Mouse (Mus musculus): ENCODE results near the gene Rxfp2.

The Rxfp2 gene

GRCm38 (mm10) chr5:150036286-150036685 is 17.8 kb downstream of the Rxfp2 start:
- in situ Hi-C loops (cut with MboI; ENCODE audit: unreplicated experiment in 2 of 2) = no loop called here

GRCm38 (mm10) chr5:150036918-150037317 is 18.4 kb downstream of the Rxfp2 start:
- in situ Hi-C loops (cut with MboI; ENCODE audit: unreplicated experiment in 2 of 2) = no loop called here

GRCm38 (mm10) chr5:150044533-150044932 is 26.1 kb downstream of the Rxfp2 start:
- in situ Hi-C loops (cut with MboI; ENCODE audit: unreplicated experiment in 2 of 2) = no loop called here

DNA sequence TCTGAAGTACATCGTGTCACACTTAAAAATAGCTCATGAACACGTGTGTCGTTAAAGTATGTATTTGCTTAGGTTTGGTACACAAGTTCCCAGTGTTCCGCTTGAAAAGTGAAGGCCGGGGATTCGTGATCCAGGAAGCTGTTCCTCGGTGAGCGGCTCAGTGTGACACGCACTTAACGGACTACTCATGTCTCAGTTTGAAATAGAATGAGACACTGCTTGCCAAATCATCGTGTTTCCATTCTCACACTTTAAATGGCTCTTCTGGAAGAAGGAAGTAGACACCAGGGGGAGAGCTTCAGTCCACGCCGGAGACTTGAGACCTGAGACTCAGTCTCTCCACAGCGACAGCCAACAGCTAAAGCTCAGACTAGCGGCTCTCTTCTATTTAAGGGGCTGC is 28.0 kb downstream of the Rxfp2 start:
- in situ Hi-C loops (cut with MboI; ENCODE audit: unreplicated experiment in 2 of 2) = no loop called here

GRCm38 (mm10) chr5:150049946-150050345 is 31.5 kb downstream of the Rxfp2 start:
- in situ Hi-C loops (cut with MboI; ENCODE audit: unreplicated experiment in 2 of 2) = no loop called here

- in situ Hi-C loops (cut with MboI; ENCODE audit: unreplicated experiment in 2 of 2) = no loop called here
These were observed 33.4 kb downstream of the Rxfp2 start for GRCm38 (mm10) chr5:150051828-150052227.

GRCm38 (mm10) chr5:150053294-150053693 is 34.8 kb downstream of the Rxfp2 start:
- in situ Hi-C loops (cut with MboI; ENCODE audit: unreplicated experiment in 2 of 2) = no loop called here

DNA sequence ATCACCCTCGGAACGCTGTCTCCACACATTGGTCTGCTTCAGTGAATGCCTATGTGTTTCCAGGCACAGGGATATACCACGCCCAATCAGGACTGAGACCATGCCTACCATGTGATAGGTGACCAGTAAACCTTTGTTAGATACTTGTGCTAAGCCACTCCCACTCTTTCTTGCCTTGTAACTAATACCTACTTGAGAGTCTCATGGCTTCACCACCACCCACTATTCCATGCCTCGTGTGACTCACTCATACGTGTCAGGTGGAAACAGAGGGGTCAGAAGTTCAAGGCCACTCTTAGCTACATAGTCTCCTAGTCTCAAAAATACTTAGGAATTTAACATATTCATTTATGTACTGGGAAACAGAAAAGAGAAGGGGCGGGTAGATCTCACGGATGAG is 35.5 kb downstream of the Rxfp2 start:
- in situ Hi-C loops (cut with MboI; ENCODE audit: unreplicated experiment in 2 of 2) = no loop called here

DNA sequence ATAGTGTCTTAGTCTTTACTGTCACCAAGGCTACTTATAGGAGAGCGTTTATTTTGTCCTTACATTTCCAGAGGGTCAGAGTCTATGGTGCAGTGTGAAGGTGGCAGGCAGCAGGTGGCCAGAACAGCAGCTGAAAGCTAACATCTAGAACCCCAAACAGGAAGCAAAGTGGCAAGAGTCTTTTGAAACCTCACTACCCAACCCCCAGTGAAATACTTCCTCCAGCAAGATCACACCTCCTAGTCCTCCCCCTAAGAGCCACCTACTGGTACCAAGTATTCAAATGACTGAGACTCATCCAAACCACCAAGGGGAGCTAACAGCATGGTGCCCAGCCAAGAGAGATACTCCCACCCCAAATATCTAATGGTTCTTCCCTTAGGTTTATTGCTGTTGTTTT is 36.8 kb downstream of the Rxfp2 start:
- in situ Hi-C loops (cut with MboI; ENCODE audit: unreplicated experiment in 2 of 2) = no loop called here

GRCm38 (mm10) chr5:150056056-150056455 is 37.6 kb downstream of the Rxfp2 start:
- in situ Hi-C loops (cut with MboI; ENCODE audit: unreplicated experiment in 2 of 2) = no loop called here

- in situ Hi-C loops (cut with MboI; ENCODE audit: unreplicated experiment in 2 of 2) = no loop called here
These were observed 40.4 kb downstream of the Rxfp2 start for GRCm38 (mm10) chr5:150058845-150059244.

DNA sequence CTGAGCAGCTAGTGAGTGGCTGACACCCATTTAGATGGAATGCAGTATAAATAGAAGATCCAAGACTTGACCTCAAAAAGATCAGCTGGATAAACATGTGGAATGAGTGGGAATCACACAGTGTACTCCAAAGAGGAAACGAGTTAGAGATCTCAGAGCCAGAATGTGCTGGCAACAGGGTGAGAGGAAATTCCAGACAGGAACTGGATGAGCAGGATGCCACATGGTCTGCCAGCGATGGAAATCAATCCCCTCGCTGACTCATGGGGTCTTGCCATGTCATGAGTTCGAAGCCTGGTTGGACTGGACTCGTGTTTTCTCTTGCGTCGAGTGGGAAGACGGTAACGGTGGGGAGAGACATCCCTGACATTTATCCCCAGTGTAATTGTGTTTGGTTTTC is 41.0 kb downstream of the Rxfp2 start:
- in situ Hi-C loops (cut with MboI; ENCODE audit: unreplicated experiment in 2 of 2) = no loop called here

GRCm38 (mm10) chr5:150061086-150061485 is 42.6 kb downstream of the Rxfp2 start:
- in situ Hi-C loops (cut with MboI; ENCODE audit: unreplicated experiment in 2 of 2) = no loop called here

DNA sequence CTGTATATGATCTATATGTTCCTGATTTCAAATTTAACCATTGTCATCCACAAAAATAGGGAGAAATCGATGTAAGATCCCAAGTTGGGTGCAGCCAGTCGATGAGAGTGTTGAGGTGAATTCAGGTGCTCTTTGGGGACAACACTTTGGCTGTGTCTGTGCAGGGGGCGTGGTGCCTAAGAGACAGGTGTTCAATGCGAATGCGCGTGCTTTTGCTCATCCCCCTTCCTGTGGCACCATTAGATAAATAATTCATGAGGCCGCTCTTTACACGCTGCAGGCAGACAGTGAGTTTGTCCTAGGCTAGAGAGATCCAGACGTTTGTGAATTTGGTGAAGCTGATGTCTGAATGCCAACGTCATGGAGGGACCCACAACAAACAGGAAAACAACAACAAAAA is 45.8 kb downstream of the Rxfp2 start:
- in situ Hi-C loops (cut with MboI; ENCODE audit: unreplicated experiment in 2 of 2) = no loop called here

DNA sequence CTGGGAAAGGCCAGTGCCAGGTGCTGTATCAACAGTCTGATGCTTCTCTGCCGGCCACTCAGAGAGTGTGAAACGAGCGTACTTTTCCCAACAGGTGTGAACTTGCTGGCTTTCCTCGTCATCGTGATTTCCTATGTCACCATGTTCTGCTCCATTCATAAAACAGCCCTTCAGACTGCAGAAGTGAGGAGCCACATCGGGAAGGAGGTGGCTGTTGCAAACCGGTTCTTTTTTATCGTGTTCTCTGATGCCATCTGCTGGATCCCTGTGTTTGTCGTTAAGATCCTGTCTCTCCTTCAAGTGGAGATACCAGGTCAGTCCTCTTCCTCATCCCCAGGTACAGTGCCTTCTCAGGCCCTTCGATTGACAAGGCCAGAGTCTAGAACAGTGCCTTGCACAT is 51.6 kb downstream of the Rxfp2 start:
- in situ Hi-C loops (cut with MboI; ENCODE audit: unreplicated experiment in 2 of 2) = no loop called here

- in situ Hi-C loops (cut with MboI; ENCODE audit: unreplicated experiment in 2 of 2) = no loop called here
These were observed 53.3 kb downstream of the Rxfp2 start for GRCm38 (mm10) chr5:150071738-150072137.

DNA sequence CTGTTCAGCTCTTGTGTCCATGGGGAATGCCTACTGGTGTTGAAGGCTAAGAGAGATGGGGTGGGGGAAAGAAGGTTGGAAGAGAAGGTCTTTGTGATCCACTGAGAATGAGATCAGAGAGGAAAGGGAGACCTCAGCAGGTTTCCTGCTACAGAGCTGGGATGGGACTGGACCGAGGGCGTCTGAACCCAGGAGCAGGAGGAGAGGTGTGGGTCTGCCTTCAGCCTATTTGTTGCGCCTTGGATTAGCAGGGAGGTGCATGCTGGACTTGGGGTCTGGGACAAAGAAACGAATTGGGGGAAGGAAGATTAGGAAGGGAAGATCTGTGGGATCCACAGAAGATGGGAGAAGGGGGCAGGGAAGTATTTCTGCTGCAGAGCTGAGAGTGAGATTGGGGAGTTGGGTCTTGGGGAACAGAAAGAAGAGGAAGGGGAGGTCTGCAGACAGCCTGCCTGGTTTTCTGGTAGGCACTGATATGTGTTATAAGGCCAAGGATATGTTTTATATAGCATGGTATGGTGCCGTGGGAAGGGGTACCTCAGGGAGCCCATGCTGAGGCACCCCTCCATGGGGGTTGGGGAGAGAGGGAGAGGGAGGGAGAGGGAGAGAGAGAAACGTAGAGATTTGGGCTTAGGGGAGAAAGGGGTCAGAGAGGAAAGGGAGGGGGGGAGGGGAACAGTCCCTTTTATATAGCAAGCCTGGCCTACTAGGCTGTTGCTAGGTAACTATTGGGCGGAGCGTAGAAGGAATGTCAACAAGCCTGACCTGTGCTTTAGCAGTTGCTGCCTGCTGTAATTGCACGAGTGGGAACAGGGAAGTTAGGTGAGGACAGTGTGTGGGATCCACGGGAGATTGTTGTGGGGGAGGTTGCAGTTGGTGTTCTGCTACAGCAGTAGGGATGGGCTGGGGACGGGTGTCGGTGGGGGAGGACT is 61.7 kb downstream of the Rxfp2 start:
- in situ Hi-C loops (cut with MboI; ENCODE audit: unreplicated experiment in 2 of 2) = no loop called here

DNA sequence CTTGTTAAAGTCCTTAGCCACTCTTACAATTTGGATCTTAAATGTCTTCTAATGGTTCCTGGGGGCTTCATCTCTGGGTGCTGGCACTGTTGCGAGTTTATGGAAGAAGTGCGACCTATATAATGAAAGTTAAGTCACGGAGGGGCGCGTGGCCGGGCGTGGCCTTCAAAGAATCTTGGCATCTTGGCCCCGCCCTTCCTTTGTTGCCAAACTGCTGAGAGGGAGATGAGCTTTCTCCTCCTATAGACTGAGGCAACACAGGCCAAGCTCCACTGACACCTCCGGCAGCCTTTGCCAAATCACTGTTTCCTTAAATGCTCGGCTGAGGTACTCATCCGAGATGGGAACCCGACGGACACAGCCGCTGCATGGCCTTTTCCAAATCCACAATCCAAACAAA is 64.2 kb downstream of the Rxfp2 start:
- in situ Hi-C loops (cut with MboI; ENCODE audit: unreplicated experiment in 2 of 2) = no loop called here

GRCm38 (mm10) chr5:150083190-150083589 is 64.7 kb downstream of the Rxfp2 start:
- in situ Hi-C loops (cut with MboI; ENCODE audit: unreplicated experiment in 2 of 2) = no loop called here

DNA sequence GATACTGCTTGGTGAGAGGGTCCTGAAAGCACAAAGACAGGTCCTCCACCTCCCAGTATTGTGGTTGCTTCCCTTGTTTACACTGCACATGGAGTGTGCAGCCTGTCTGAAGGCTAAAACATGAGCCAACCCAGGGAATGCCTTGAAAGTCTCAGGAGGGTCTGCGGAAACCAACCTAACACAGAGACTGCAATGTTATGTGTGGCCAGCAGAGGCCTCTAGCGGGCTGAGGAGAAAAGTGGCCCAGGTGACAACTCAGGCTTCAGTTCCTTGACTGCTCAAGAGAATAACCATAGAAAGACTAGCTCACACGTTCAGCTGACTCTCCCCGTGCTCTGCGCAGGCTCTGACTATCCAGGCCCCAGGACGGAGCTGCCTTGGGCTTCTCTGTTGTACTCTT is 79.1 kb downstream of the Rxfp2 start:
- in situ Hi-C loops (cut with MboI; ENCODE audit: unreplicated experiment in 2 of 2) = no loop called here

- in situ Hi-C loops (cut with MboI; ENCODE audit: unreplicated experiment in 2 of 2) = no loop called here
These were observed 80.3 kb downstream of the Rxfp2 start for GRCm38 (mm10) chr5:150098754-150099153.

DNA sequence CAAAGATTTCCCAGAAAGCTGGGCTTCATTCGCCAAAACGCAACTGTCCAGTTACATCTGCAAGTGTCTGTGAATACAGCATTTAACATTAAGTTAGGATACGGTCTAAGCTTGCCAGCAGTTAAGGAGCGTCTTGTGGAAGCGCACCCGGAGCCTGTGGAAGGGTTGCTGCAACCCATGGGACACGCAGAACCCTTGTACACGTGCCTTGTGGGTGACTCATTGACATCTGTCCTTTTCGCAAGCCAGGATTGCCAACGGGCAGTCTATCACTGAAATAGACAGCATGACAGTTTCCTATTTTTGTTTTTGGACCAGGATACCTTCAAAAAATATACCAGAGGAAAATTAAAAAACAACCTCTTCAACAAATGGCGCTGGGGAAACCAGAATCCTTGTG is 83.3 kb downstream of the Rxfp2 start:
- in situ Hi-C loops (cut with MboI; ENCODE audit: unreplicated experiment in 2 of 2) = no loop called here

DNA sequence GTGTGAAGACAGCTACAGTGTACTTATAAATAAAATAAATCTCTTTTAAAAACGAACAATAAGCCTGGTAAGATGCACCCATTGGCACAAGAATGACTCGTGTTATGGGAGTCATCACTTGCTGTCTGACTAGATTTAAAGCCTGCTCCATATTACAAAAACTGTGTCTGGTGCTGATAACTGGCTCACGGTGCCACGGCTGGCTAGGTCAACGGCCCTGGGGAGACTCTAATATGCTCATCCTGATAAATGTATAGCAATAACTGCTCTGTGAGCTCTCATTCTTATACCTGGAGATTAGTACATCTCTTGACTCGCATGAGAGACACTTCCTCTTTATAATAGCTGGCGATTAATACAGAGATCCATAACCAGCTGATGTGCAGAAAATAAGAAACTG is 87.9 kb downstream of the Rxfp2 start:
- in situ Hi-C loops (cut with MboI; ENCODE audit: unreplicated experiment in 2 of 2) = no loop called here
